Mouse (Mus musculus) hindbrain, embryonic 16.5 days (tissue): ENCODE results near the gene Samd11. TPM values are rescaled to one million over a fixed set of nuclear protein-coding genes. Genes with fewer than 3 reads are reported as not detected.
A peak's percentile ranks its signal among the peaks of the same experiment; 100 is the strongest.

ENCODE experiments used
- ATAC-seq: fragments of 200-750 bp; cut with Nextera tagmentation; 2 replicates; pipeline ENCODE4 v1.8.0; 2017; ENCODE audit warnings: moderate TSS enrichment, moderate library complexity
- H3K27ac ChIP-seq: fragments of 300-500 bp; sonication (generic); 2 replicates; pipeline ENCODE4 v1.5.1; 2014; ENCODE audit warnings: low read depth, mild to moderate bottlenecking, control low read depth, low read length, moderate library complexity
- H3K27me3 ChIP-seq: fragments of 300-500 bp; sonication (generic); replicated peaks from 2 replicates; pipeline ENCODE4 v1.6.1; 2014; ENCODE audit warnings: low read length; ENCODE audit not compliant: control insufficient read depth, insufficient read depth
- H3K36me3 ChIP-seq: fragments of 300-500 bp; sonication (generic); 2 replicates; pipeline ENCODE4 v1.6.1; 2014; ENCODE audit warnings: mild to moderate bottlenecking, low read length, moderate library complexity, mixed read lengths; ENCODE audit not compliant: control insufficient read depth, insufficient read depth
- H3K4me1 ChIP-seq: fragments of 300-500 bp; sonication (generic); 2 replicates; pipeline ENCODE4 v1.6.1; 2014; ENCODE audit warnings: low read depth, low read length; ENCODE audit not compliant: control insufficient read depth, insufficient read depth
- H3K4me2 ChIP-seq: fragments of 300-500 bp; sonication (generic); 2 replicates; pipeline ENCODE4 v1.6.1; 2014; ENCODE audit warnings: mild to moderate bottlenecking, low read length, control low read depth, moderate library complexity
- H3K4me3 ChIP-seq: fragments of 300-500 bp; sonication (generic); 2 replicates; pipeline ENCODE4 v1.5.1; 2014; ENCODE audit warnings: mild to moderate bottlenecking, low read length, control low read depth, moderate library complexity
- H3K9ac ChIP-seq: fragments of 300-500 bp; sonication (generic); 2 replicates; pipeline ENCODE4 v1.6.1; 2014; ENCODE audit warnings: low read depth, mild to moderate bottlenecking, control low read depth, low read length, moderate library complexity
- H3K9me3 ChIP-seq: fragments of 300-500 bp; sonication (generic); 2 replicates; pipeline ENCODE4 v1.6.1; 2014; ENCODE audit warnings: mild to moderate bottlenecking, low read length, moderate library complexity; ENCODE audit not compliant: control insufficient read depth
- WGBS: fragments of 180-500 bp; shearing (Covaris S2); extraction: QIAGEN DNeasy Blood & Tissue Kit; methylation state at CpG from one replicate; pipeline ENCODE4 v1.1.7; 2014; 5-methylcytosine and 5-hydroxymethylcytosine counted together
- polyA plus RNA-seq: library from polyadenylated mRNA; unstranded; fragments of >200 nt; fragmentation: Nextera tagmentation; extraction: Ambion mirVana; gene quantifications from 2 replicates; pipeline ENCODE4 v1.2.1, GENCODE M21; 2015

The Samd11 gene
- polyA plus RNA-seq, 1 experiment from 2014 or later: 2.0 TPM

DNA sequence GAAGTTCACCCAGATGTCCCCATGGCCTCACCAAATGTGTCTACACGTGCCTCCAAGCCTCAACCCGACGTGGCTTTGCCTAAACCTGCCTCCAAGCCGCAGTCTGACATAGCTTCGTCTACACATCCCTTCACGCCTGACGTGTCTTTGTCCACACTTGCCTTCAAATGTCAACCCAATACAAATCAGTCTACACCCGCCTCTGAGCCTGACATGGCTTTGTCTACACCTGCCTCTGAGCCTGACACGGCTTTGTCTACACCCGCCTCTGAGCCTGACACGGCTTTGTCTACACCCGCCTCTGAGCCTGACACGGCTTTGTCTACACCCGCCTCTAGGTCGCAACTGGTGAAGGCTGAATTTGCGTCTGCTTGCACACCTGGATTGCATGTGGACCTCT lies 37.6 kb downstream of the Samd11 start:
- H3K4me2 ChIP-seq: no peak overlapping the region
- H3K27ac ChIP-seq: no peak overlapping the region
- H3K4me3 ChIP-seq: no peak overlapping the region
- no peaks in the 10 kb centered on the region for H3K27me3 ChIP-seq
- H3K9me3 ChIP-seq: no peaks in the 10 kb centered on the region
- ATAC-seq: no peak
- H3K9ac ChIP-seq: no peak overlapping the region
- WGBS: 80% methylated on average over 15 of the region's 16 CpGs
- no peaks in the 10 kb centered on the region for H3K4me1 ChIP-seq
- H3K36me3 ChIP-seq: no peaks in the 10 kb centered on the region

- no peaks in the 10 kb centered on the region for H3K27me3 ChIP-seq
- no peak overlapping the region for H3K4me2 ChIP-seq
- WGBS: 81% methylated on average over 16 of the region's 16 CpGs
- H3K9ac ChIP-seq: no peak overlapping the region
- H3K9me3 ChIP-seq: no peaks in the 10 kb centered on the region
- H3K4me1 ChIP-seq: no peaks in the 10 kb centered on the region
- no peak overlapping the region for H3K4me3 ChIP-seq
- ATAC-seq: peak; percentile 41; the same call in 1 of the 2 replicates
- no peak overlapping the region for H3K27ac ChIP-seq
- H3K36me3 ChIP-seq: no peaks in the 10 kb centered on the region
Measured at GRCm38 (mm10) chr4:156217022-156217669, 38.3 kb downstream of the Samd11 start.

- H3K36me3 ChIP-seq: no peaks in the 10 kb centered on the region
- no peak for ATAC-seq
- H3K4me3 ChIP-seq: no peak overlapping the region
- H3K9me3 ChIP-seq: no peaks in the 10 kb centered on the region
- H3K27ac ChIP-seq: no peak overlapping the region
- no peak overlapping the region for H3K9ac ChIP-seq
- WGBS: 95% methylated on average over 2 of the region's 2 CpGs
- H3K4me1 ChIP-seq: no peaks in the 10 kb centered on the region
- no peak overlapping the region for H3K4me2 ChIP-seq
- H3K27me3 ChIP-seq: no peaks in the 10 kb centered on the region
Measured at GRCm38 (mm10) chr4:156216196-156216595, 39.3 kb downstream of the Samd11 start.

GRCm38 (mm10) chr4:156215649-156216048 lies 39.8 kb downstream of the Samd11 start, which contains the start of gene Perm1:
Perm1 (plus strand) TSS chr4:156215868.
- Histone ChIP-seq H3K9ac (no peak within 1 kb of the TSS), H3K4me3 (no peak within 1 kb of the TSS), H3K36me3 (no peaks in the 10 kb centered on the region), H3K4me2 (no peak within 1 kb of the TSS), H3K27ac (no peak within 1 kb of the TSS), H3K27me3 (no peaks in the 10 kb centered on the region), H3K4me1 (no peaks in the 10 kb centered on the region), H3K9me3 (no peaks in the 10 kb centered on the region)
- WGBS: 76% methylated on average over 4 of the region's 4 CpGs
- no peak for ATAC-seq

DNA sequence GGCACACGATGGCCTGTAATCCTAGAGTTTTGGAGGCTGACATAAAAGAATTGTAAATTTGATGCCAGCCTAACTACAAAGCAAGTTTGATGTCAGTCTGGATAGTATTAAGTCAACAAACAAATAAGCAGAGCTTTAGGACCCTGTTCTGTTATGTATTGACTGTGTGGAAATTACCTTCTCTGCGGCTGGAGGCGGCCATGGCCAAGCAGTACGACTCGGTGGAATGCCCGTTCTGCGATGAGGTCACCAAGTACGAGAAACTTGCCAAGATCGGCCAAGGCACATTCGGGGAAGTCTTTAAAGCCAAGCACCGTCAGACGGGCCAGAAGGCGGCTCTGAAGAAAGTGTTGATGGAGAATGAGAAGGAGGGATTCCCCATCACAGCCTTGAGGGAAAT lies 42.3 kb downstream of the Samd11 start:
- H3K9me3 ChIP-seq: no peaks in the 10 kb centered on the region
- H3K4me1 ChIP-seq: no peaks in the 10 kb centered on the region
- no peak overlapping the region for H3K4me2 ChIP-seq
- no peak overlapping the region for H3K27ac ChIP-seq
- 92% methylated on average over 13 of the region's 13 CpGs for WGBS
- H3K36me3 ChIP-seq: no peaks in the 10 kb centered on the region
- no peak overlapping the region for H3K4me3 ChIP-seq
- no peak for ATAC-seq
- no peaks in the 10 kb centered on the region for H3K27me3 ChIP-seq
- no peak overlapping the region for H3K9ac ChIP-seq

- WGBS: 78% methylated on average over 13 of the region's 13 CpGs
- Histone ChIP-seq H3K9me3 (no peaks in the 10 kb centered on the region), H3K27me3 (no peaks in the 10 kb centered on the region), H3K4me3 (no peak overlapping the region), H3K9ac (no peak overlapping the region), H3K27ac (no peak overlapping the region), H3K4me1 (no peaks in the 10 kb centered on the region), H3K36me3 (no peaks in the 10 kb centered on the region), H3K4me2 (no peak overlapping the region)
- ATAC-seq: no peak
Measured at GRCm38 (mm10) chr4:156209963-156210635, 45.4 kb downstream of the Samd11 start.

GRCm38 (mm10) chr4:156208872-156209271 lies 46.6 kb downstream of the Samd11 start:
- Histone ChIP-seq H3K4me2 (no peak overlapping the region), H3K36me3 (no peaks in the 10 kb centered on the region), H3K4me1 (peaks cover 7% of the 10 kb centered on the region), H3K9ac (no peak overlapping the region), H3K4me3 (no peak overlapping the region), H3K9me3 (no peaks in the 10 kb centered on the region), H3K27ac (no peak overlapping the region), H3K27me3 (no peaks in the 10 kb centered on the region)
- no peak for ATAC-seq
- 95% methylated on average over 4 of the region's 4 CpGs for WGBS

DNA sequence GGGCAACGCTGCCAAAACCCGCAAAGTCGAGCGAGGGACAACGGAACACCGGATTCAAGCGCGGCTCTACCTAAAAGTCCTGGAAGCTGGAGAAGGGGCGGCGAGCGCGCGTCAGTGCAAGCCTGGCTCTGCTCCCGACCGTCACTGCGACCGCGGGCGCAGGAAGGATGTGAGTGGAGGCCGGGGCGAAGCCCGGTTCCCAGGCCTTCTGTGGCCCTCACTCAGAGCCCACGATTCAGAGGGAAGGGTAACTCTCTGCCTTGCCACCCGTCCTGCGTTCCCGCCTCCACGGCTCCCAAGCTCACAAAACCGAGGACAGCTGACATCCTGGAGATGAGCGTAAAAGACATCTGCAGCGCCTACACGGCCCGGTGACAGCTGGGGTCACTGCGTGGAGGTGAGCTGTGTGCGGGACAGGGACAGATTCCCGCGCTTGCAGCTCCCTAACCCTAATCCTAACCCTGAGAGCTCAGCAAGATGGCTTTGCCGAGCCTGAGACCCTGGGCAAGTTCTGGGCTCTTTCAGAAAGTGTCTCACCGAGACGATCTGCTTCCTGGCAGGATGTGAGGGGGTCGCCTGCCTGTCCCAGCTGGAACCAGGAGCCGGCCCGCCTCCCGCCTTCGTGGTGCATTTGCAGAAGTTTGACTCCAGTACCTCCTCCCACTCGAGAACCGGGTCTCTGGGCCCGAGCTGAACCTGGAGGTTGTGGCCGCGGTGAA lies 51.9 kb downstream of the Samd11 start:
- Histone ChIP-seq H3K4me2 (peak overlapping the region; percentile 96), H3K9me3 (no peaks in the 10 kb centered on the region), H3K9ac (peak overlapping the region; percentile 75), H3K27ac (peak overlapping the region; percentile 84), H3K27me3 (0 out of 2 replicates have a peak, but pooled peaks cover 2% of the 10 kb centered on the region), H3K36me3 (no peaks in the 10 kb centered on the region), H3K4me1 (peaks cover 17% of the 10 kb centered on the region), H3K4me3 (peak overlapping the region; percentile 61)
- WGBS: under 1% methylated on average over 49 of the region's 49 CpGs
- peak; percentile 43 for ATAC-seq

DNA sequence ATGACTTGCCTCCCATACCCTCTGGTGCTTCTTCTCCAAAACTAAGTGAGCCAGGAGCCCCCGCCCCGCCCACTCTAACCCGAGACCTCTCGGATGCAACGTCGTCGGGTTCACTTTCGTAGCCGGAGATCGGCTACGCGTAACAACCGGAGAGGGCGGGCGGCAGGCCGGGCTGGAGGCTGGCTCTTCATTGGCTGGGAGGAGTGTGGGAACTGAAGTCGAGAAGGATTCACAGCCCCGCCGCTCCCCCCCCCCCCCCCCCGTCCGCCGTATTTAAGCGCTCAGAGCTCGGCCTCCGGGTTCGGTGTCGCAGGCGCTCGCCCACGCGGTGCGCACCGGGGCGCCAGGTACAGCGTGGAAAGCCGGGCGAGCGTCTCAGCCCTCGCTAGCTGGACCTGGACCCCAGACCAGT lies 52.5 kb downstream of the Samd11 start, which contains the start of gene AW011738:
Gene AW011738 (plus strand): TSS at position 304 of the 412 bp plus-strand sequence.
- 0 out of 2 replicates have a peak, but pooled peaks cover 2% of the 10 kb centered on the region for H3K27me3 ChIP-seq
- under 1% methylated on average over 33 of the region's 39 CpGs for WGBS
- ATAC-seq: peak; percentile 84
- peak within 1 kb of the TSS; percentile 75 for H3K9ac ChIP-seq
- H3K4me1 ChIP-seq: peaks cover 17% of the 10 kb centered on the region
- H3K4me2 ChIP-seq: peak within 1 kb of the TSS; percentile 96
- H3K36me3 ChIP-seq: no peaks in the 10 kb centered on the region
- H3K27ac ChIP-seq: peak within 1 kb of the TSS; percentile 84
- H3K4me3 ChIP-seq: peak within 1 kb of the TSS; percentile 61
- H3K9me3 ChIP-seq: no peaks in the 10 kb centered on the region
